Mouse (Mus musculus) kidney, adult 2 months (tissue): ENCODE measurements at regions not wholly inside any gene's neighbourhood (a gene's known extent, or its start where the extent isn't known, plus 50 kb on each side); places are given as distances from the start of the nearest gene placed in this dataset.

Experiments
- CTCF ChIP-seq: fragments of 200-500 bp; conservative IDR thresholded peaks from 2 replicates; pipeline ENCODE4 v1.5.1; 2011; ENCODE audit warnings: low read depth, mild to moderate bottlenecking, control low read depth, low read length, moderate library complexity, mixed read lengths; ENCODE audit not compliant: insufficient read depth, insufficient read length
- POLR2A ChIP-seq: fragments of 200-500 bp; IDR thresholded peaks from one replicate; pipeline ENCODE4 v1.6.1; 2011; ENCODE audit warnings: low read depth, low read length, control low read depth

DNA sequence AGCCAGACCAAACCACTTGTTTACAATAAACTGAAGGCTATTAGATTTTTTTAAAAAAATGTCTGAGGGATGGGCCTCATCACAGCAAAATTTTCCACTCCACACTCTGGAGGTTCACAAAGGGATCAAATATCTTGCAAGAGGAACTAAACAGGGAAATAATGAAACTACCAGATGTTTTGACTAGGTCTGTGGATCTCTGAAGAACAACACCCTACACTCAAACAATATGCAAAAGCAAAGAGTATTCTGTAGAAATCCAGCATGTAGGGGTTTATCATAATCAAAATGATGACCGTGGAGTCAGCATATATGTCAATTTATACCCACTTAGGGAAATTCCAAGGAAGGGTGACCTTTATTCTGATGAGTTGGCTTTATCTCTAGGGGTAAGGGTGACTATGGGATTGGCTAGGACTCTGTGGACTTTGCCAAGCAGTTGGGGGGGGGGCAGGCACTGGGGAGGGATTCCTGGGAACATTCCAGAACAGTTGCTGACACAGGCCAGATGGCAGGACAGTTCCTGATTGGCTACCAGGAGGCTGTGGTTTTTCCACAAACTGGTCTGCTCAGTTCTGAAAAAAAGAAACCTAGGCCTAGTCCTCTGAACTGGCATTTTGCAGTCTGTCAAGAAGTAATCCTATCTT, 143.9 kb downstream of the Gm10184 start:
- TF ChIP-seq CTCF (no peak), POLR2A (no peak)
